Mouse (Mus musculus) forebrain, embryonic 11.5 days (tissue): ENCODE results near the gene Fbxo28. TPM values are rescaled to one million over a fixed set of nuclear protein-coding genes. Genes with fewer than 3 reads are reported as not detected.
"Not testable (repeated sequence)": the region's sequence is repeated elsewhere in the genome, so short reads cannot be mapped to it uniquely, and the experiment has no call there.

Experiments used
- ATAC-seq: fragments of 200-750 bp; cut with Nextera tagmentation; replicated peaks from 2 replicates; pipeline ENCODE4 v1.8.0; 2017; ENCODE audit warnings: moderate TSS enrichment; ENCODE audit not compliant: low FRiP score
- DNase-seq: peaks from one replicate; pipeline ENCODE4 v3.0.0-alpha.2; 2017; ENCODE audit warnings: low spot score
- H3K27ac ChIP-seq: fragments of 300-500 bp; sonication (generic); 2 replicates; pipeline ENCODE4 v1.5.1; 2014; ENCODE audit warnings: low read depth, low read length
- H3K27me3 ChIP-seq: fragments of 300-500 bp; sonication (generic); 2 replicates; pipeline ENCODE4 v1.6.1; 2014; ENCODE audit warnings: mild to moderate bottlenecking, low read length, mixed read lengths; ENCODE audit not compliant: control insufficient read depth, insufficient read depth
- H3K36me3 ChIP-seq: fragments of 300-500 bp; sonication (generic); 2 replicates; pipeline ENCODE4 v1.6.1; 2014; ENCODE audit warnings: mild to moderate bottlenecking, low read length, moderate library complexity, mixed read lengths; ENCODE audit not compliant: control insufficient read depth, insufficient read depth
- H3K4me1 ChIP-seq: fragments of 300-500 bp; sonication (generic); replicated peaks from 2 replicates; pipeline ENCODE4 v1.6.1; 2014; ENCODE audit warnings: low read length, mixed read lengths; ENCODE audit not compliant: control insufficient read depth, insufficient read depth
- H3K4me2 ChIP-seq: fragments of 300-500 bp; sonication (generic); 2 replicates; pipeline ENCODE4 v1.6.1; 2014; ENCODE audit warnings: low read depth, mild to moderate bottlenecking, low read length, moderate library complexity, mixed read lengths; ENCODE audit not compliant: severe bottlenecking
- H3K4me3 ChIP-seq: fragments of 300-500 bp; sonication (generic); 2 replicates; pipeline ENCODE4 v1.5.1; 2014; ENCODE audit warnings: low read depth, low read length
- H3K9ac ChIP-seq: fragments of 300-500 bp; sonication (generic); 2 replicates; pipeline ENCODE4 v1.6.1; 2014; ENCODE audit warnings: low read length
- H3K9me3 ChIP-seq: fragments of 300-500 bp; sonication (generic); 2 replicates; pipeline ENCODE4 v1.6.1; 2016; ENCODE audit warnings: low read length, mixed read lengths; ENCODE audit not compliant: control insufficient read depth
- WGBS: fragments of 180-500 bp; shearing (Covaris S2); extraction: QIAGEN DNeasy Blood & Tissue Kit; methylation state at CpG from one replicate; pipeline ENCODE4 v1.1.7; 2014; 5-methylcytosine and 5-hydroxymethylcytosine counted together
- polyA plus RNA-seq: library from polyadenylated mRNA; unstranded; fragments of >200 nt; fragmentation: Nextera tagmentation; extraction: Ambion mirVana; gene quantifications from 2 replicates; pipeline ENCODE4 v1.2.1, GENCODE M21; 2014

The Fbxo28 gene
- polyA plus RNA-seq, 1 experiment from 2014 or later: 27.7 TPM

- 91% methylated on average over 3 of the region's 3 CpGs for WGBS
- H3K9me3 ChIP-seq, H3K27me3 ChIP-seq, DNase-seq, H3K4me1 ChIP-seq, H3K36me3 ChIP-seq, H3K27ac ChIP-seq, ATAC-seq, H3K4me2 ChIP-seq, H3K9ac ChIP-seq, H3K4me3 ChIP-seq: not testable (repeated sequence)
Observed at GRCm38 (mm10) chr1:182290741-182291140, 50.7 kb downstream of the Fbxo28 start.

GRCm38 (mm10) chr1:182289781-182290180, 51.6 kb downstream of the Fbxo28 start:
- WGBS: 73% methylated on average over 2 of the region's 2 CpGs
- Histone ChIP-seq H3K9me3 (no peaks in the 10 kb centered on the region; the same call in 1 of the 2 replicates), H3K36me3 (no peaks in the 10 kb centered on the region), H3K4me3 (no peak overlapping the region), H3K4me1 (no peaks in the 10 kb centered on the region), H3K4me2 (no peak overlapping the region), H3K27ac (no peak overlapping the region), H3K9ac (no peak overlapping the region), H3K27me3 (no peaks in the 10 kb centered on the region)
- no peak for ATAC-seq
- no peak for DNase-seq

- Histone ChIP-seq H3K9me3 (no peaks in the 10 kb centered on the region), H3K4me2 (no peak overlapping the region), H3K4me1 (no peaks in the 10 kb centered on the region), H3K27me3 (peaks cover 3% of the 10 kb centered on the region; the same call in 1 of the 2 replicates), H3K4me3 (no peak overlapping the region), H3K27ac (no peak overlapping the region), H3K9ac (no peak overlapping the region), H3K36me3 (no peaks in the 10 kb centered on the region)
- DNase-seq (no peak), ATAC-seq (no peak)
- 47% methylated on average over 2 of the region's 2 CpGs for WGBS
Observed at GRCm38 (mm10) chr1:182288601-182289000, 52.8 kb downstream of the Fbxo28 start.

- Histone ChIP-seq H3K27ac (no peak overlapping the region), H3K4me1 (no peaks in the 10 kb centered on the region), H3K9me3 (no peaks in the 10 kb centered on the region), H3K4me2 (no peak overlapping the region), H3K9ac (no peak overlapping the region), H3K36me3 (no peaks in the 10 kb centered on the region), H3K27me3 (peaks cover 3% of the 10 kb centered on the region; the same call in 1 of the 2 replicates), H3K4me3 (no peak overlapping the region)
- 70% methylated on average over 7 of the region's 7 CpGs for WGBS
- ATAC-seq (no peak), DNase-seq (no peak)
Observed at GRCm38 (mm10) chr1:182287781-182288180, 53.6 kb downstream of the Fbxo28 start.

- H3K27ac ChIP-seq: no peak overlapping the region
- WGBS: 91% methylated on average over 2 of the region's 2 CpGs
- peaks cover 10% of the 10 kb centered on the region for H3K4me1 ChIP-seq
- no peak for DNase-seq
- H3K9ac ChIP-seq: no peak overlapping the region
- no peak for ATAC-seq
- no peak overlapping the region for H3K4me3 ChIP-seq
- H3K4me2 ChIP-seq: no peak overlapping the region
- peaks cover 3% of the 10 kb centered on the region; the same call in 1 of the 2 replicates for H3K27me3 ChIP-seq
- H3K9me3 ChIP-seq: no peaks in the 10 kb centered on the region
- H3K36me3 ChIP-seq: no peaks in the 10 kb centered on the region
Observed at GRCm38 (mm10) chr1:182284795-182285194, 56.6 kb downstream of the Fbxo28 start.

- Histone ChIP-seq H3K36me3 (no peaks in the 10 kb centered on the region; the same call in none of the 2 replicates), H3K4me2 (peak overlapping the region; percentile 50), H3K9me3 (no peaks in the 10 kb centered on the region), H3K27me3 (peaks cover 3% of the 10 kb centered on the region; the same call in 1 of the 2 replicates), H3K27ac (no peak overlapping the region), H3K4me1 (peaks cover 10% of the 10 kb centered on the region), H3K4me3 (no peak overlapping the region), H3K9ac (no peak overlapping the region)
- DNase-seq: no peak
- WGBS: 30% methylated on average over 7 of the region's 7 CpGs
- no peak for ATAC-seq
Observed at GRCm38 (mm10) chr1:182283231-182283630, 58.2 kb downstream of the Fbxo28 start.

- H3K36me3 ChIP-seq: no peaks in the 10 kb centered on the region; the same call in none of the 2 replicates
- peaks cover 3% of the 10 kb centered on the region; the same call in 1 of the 2 replicates for H3K27me3 ChIP-seq
- H3K4me2 ChIP-seq: peak within 1 kb of the TSS; percentile 50
- H3K4me1 ChIP-seq: peaks cover 10% of the 10 kb centered on the region
- H3K9ac ChIP-seq: peak within 1 kb of the TSS; percentile 86
- ATAC-seq (peak; percentile 94), DNase-seq (peak; percentile 97)
- WGBS: under 1% methylated on average over 84 of the region's 94 CpGs
- no peaks in the 10 kb centered on the region for H3K9me3 ChIP-seq
- H3K4me3 ChIP-seq: peak within 1 kb of the TSS; percentile 68
- peak within 1 kb of the TSS; percentile 81; the same call in 1 of the 2 replicates for H3K27ac ChIP-seq
Observed at GRCm38 (mm10) chr1:182282091-182283075, 59.0 kb downstream of the Fbxo28 start, which contains the start of gene Degs1. TSS of gene Degs1 (minus strand) at chr1:182282804.

GRCm38 (mm10) chr1:182281251-182281711, 60.1 kb downstream of the Fbxo28 start:
- H3K27ac ChIP-seq: no peak overlapping the region
- peak overlapping the region; percentile 68 for H3K4me3 ChIP-seq
- peaks cover 3% of the 10 kb centered on the region; the same call in 1 of the 2 replicates for H3K27me3 ChIP-seq
- no peaks in the 10 kb centered on the region for H3K9me3 ChIP-seq
- H3K4me1 ChIP-seq: peaks cover 10% of the 10 kb centered on the region
- H3K36me3 ChIP-seq: peaks cover 2% of the 10 kb centered on the region
- ATAC-seq: no peak
- DNase-seq: peak; percentile 57
- H3K4me2 ChIP-seq: peak overlapping the region; percentile 50
- WGBS: 21% methylated on average over 9 of the region's 9 CpGs
- H3K9ac ChIP-seq: 0 out of 2 replicates have a peak overlapping the region, but pooled peaks have one; percentile 16
